Mouse (Mus musculus): ENCODE results near the gene Parp8.

Parp8 gene

GRCm38 (mm10) chr13:117028221-117028620 is 2.9 kb upstream of the Parp8 start:
- peak; percentile 83 for DNase-seq (ENCODE audit: low read depth, low spot score)
- Histone ChIP-seq H3K27me3 (ENCODE audit: control insufficient read depth, insufficient read depth, low read length, poor library complexity, severe bottlenecking) (no peaks in the 10 kb centered on the region), H3K36me3 (ENCODE audit: control insufficient read depth, insufficient read depth, low read length, poor library complexity, severe bottlenecking) (no peaks in the 10 kb centered on the region)

DNA sequence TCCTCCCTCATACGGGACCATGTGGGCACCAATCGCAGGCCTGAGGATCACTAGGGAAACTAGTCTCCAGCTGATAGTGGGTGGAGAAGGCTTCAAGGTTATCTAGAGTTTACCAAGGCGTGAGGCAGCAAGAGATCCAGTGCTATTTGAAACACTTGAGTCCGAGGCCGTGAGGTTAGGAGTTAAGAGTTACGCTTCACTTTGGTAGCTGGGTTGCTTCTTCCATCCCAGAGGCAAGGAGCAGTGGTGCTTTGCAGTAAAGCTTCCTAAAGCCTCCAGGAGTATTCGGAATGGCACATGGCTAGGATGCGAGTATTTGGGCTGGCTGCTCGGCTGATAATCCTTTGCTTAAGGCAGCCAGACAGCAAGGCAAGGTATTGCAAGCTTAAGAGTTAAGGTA is 2.0 kb upstream of the Parp8 start:
- DNase-seq (ENCODE audit: low read depth, low spot score), result no peak
- Histone ChIP-seq H3K27me3 (ENCODE audit: control insufficient read depth, insufficient read depth, low read length, poor library complexity, severe bottlenecking) (no peaks in the 10 kb centered on the region), H3K36me3 (ENCODE audit: control insufficient read depth, insufficient read depth, low read length, poor library complexity, severe bottlenecking) (no peaks in the 10 kb centered on the region)

DNA sequence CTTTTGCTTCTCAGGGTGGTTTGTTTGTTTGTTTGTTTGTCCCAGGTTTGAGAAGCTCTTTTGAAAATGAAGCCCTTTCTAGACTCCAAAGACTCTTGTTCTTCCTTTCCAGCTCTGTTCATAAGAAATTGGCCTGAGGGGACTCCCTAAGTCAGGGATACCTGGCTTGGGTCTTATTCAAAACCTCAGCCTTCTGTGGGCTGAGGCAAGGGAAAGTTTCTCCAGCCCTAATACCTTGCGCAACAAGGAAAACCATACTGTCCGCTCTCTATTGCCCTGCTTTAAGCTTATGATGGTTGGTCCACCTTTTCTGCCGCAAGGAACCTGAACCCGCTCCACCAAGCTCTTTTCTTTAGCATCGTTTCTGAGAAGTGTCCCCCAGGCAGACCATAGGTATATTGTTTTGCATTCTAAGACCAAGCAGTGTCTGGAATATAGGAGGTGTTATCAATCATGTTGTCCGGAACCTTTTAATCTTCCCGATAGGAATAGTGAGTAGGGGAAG is 991 bp upstream of the Parp8 start:
- no peak for DNase-seq (ENCODE audit: low read depth, low spot score)
- Histone ChIP-seq H3K27me3 (ENCODE audit: control insufficient read depth, insufficient read depth, low read length, poor library complexity, severe bottlenecking) (no peaks in the 10 kb centered on the region), H3K36me3 (ENCODE audit: control insufficient read depth, insufficient read depth, low read length, poor library complexity, severe bottlenecking) (no peaks in the 10 kb centered on the region)

- Histone ChIP-seq H3K27me3 (ENCODE audit: control insufficient read depth, insufficient read depth, low read length, poor library complexity, severe bottlenecking) (no peaks in the 10 kb centered on the region), H3K36me3 (ENCODE audit: control insufficient read depth, insufficient read depth, low read length, poor library complexity, severe bottlenecking) (no peaks in the 10 kb centered on the region)
- DNase-seq (ENCODE audit: low read depth, low spot score), result peak; percentile 32
Measured at GRCm38 (mm10) chr13:117024916-117025225, 466 bp downstream of the Parp8 start.

DNA sequence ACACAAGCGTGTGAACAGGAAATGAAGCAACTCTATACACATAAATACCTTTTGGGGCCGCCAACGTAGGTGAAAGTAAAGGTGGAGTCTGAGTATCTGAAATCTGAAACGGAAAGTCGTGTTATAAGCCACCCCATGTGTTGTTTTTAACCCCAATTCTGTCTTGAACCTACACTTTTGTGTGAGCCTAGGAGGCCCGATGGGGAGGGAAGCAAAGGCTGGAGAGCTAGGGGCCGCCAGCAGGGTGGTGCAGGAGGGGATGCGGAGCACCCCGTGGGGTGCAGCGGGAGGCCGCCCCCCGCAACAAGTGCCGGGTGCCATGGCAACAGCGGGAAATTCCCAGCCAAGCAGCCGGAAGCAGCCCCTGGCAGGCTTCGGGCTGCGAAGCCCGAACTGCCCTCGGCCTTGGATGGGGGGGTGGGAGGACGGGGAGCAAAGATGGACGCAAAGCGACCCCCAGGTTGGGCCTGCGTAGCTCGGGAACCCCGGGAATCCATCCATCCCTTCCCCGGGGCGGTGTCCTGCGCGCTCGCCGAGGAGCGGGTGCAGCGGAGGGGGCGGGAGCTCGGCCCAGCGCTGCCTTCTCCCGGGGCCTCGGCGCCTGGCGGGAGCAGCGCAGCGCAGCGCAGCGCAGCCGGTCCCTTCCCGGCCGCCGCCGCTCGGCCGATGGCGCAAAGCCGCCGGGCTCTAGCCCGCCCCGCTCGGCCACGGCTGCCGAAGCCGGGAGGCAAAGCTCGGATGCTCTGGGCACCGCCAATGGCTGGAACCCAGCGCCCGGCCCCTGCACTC is 1.0 kb downstream of the Parp8 start:
- Histone ChIP-seq H3K27me3 (ENCODE audit: control insufficient read depth, insufficient read depth, low read length, poor library complexity, severe bottlenecking) (no peaks in the 10 kb centered on the region), H3K36me3 (ENCODE audit: control insufficient read depth, insufficient read depth, low read length, poor library complexity, severe bottlenecking) (no peaks in the 10 kb centered on the region)
- DNase-seq (ENCODE audit: low read depth, low spot score), result peak; percentile 86

DNA sequence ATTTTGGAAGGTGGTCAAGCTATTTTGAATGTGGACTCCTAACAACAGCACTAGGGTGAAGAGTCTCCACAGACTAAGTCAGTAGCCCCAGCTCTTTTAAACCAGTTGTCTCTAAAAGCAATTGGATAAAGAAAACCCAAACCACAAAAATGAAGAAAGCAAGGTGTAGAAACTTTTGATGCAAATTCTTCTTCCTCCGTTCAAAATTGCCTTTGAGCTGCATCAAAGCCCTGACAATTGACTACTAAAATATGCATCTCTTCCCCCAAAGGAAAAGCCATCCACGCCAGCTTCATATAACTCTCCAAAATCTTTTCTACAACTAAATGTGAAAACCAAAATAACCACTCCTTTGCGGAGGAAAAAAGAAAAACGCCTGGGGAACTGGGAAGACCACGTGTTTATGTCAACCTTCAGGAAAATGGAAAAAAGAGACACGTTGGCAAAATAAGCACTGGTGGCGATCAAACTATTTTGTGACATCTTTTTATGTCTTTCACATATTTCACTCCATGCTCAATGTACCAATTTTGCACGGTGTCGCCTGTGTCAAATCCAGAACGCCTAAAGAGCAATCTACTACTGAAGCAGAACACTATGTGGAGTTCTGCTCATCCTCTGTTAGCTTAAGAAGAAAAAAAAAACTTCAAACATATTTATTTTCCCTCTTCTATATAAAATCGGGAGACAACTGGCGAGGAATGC is 1.8 kb downstream of the Parp8 start:
- DNase-seq (ENCODE audit: low read depth, low spot score), result peak; percentile 46
- no peaks in the 10 kb centered on the region for H3K36me3 ChIP-seq (ENCODE audit: control insufficient read depth, insufficient read depth, low read length, poor library complexity, severe bottlenecking)

DNA sequence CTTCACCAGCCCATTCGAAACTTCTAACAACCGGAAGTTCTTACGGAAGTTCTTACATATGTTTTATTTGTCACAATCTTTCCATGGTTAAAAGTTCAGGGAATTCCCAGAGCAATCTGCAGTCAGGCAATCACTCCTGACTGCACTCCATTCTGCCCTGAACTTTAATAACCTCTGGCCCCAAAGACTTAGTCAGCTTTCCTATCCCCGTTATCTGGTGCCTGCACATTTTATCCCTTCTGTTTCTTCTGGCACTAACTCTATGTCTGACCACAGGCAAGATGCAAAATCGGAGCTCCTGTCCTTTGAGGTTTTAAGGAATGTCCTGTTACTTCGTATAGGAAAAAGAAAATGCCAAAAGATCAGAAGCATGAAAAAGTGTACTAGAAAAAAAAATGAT is 4.7 kb downstream of the Parp8 start:
- Histone ChIP-seq H3K36me3 (ENCODE audit: control insufficient read depth, insufficient read depth, low read length, poor library complexity, severe bottlenecking) (no peaks in the 10 kb centered on the region), H3K27me3 (ENCODE audit: control insufficient read depth, insufficient read depth, low read length, poor library complexity, severe bottlenecking) (no peaks in the 10 kb centered on the region)
- DNase-seq (ENCODE audit: low read depth, low spot score), result peak; percentile 40

More for the DNA sequence above, 1.8 kb downstream of the Parp8 start:
- no peaks in the 10 kb centered on the region for H3K27me3 ChIP-seq (ENCODE audit: control insufficient read depth, insufficient read depth, low read length, poor library complexity, severe bottlenecking)

- no peak for DNase-seq (ENCODE audit: low read depth, low spot score)
- H3K27me3 ChIP-seq (ENCODE audit: control insufficient read depth, insufficient read depth, low read length, poor library complexity, severe bottlenecking), result no peaks in the 10 kb centered on the region
Measured at GRCm38 (mm10) chr13:117018676-117019075, 6.7 kb downstream of the Parp8 start.

GRCm38 (mm10) chr13:117013516-117013915 is 11.8 kb downstream of the Parp8 start:
- Histone ChIP-seq H3K27me3 (ENCODE audit: control insufficient read depth, insufficient read depth, low read length, poor library complexity, severe bottlenecking) (no peaks in the 10 kb centered on the region), H3K36me3 (ENCODE audit: control insufficient read depth, insufficient read depth, low read length, poor library complexity, severe bottlenecking) (no peaks in the 10 kb centered on the region)
- DNase-seq (ENCODE audit: low read depth, low spot score), result no peak

More at GRCm38 (mm10) chr13:117018676-117019075, 6.7 kb downstream of the Parp8 start:
- H3K36me3 ChIP-seq (ENCODE audit: control insufficient read depth, insufficient read depth, low read length, poor library complexity, severe bottlenecking), result no peaks in the 10 kb centered on the region

DNA sequence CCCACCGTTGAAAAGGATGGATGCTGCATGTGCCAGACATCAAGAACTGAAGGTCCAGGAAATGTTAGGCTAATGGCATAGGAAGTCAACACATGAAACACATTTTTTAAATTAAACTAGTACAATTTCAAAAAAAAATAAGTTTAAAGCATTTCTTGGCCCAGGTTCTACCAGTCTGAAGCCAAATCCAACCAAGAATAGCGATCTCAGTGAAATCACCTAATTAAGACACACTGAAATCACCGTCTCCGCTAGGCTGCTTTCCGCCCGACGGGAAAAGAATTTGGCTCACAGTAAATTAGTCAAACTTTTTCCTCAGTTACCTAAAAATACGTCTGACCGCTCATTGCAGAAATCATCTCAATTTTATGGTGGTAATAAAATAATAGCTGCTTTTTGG is 13.3 kb downstream of the Parp8 start:
- DNase-seq (ENCODE audit: low read depth, low spot score), result no peak
- Histone ChIP-seq H3K36me3 (ENCODE audit: control insufficient read depth, insufficient read depth, low read length, poor library complexity, severe bottlenecking) (no peaks in the 10 kb centered on the region), H3K27me3 (ENCODE audit: control insufficient read depth, insufficient read depth, low read length, poor library complexity, severe bottlenecking) (no peaks in the 10 kb centered on the region)

DNA sequence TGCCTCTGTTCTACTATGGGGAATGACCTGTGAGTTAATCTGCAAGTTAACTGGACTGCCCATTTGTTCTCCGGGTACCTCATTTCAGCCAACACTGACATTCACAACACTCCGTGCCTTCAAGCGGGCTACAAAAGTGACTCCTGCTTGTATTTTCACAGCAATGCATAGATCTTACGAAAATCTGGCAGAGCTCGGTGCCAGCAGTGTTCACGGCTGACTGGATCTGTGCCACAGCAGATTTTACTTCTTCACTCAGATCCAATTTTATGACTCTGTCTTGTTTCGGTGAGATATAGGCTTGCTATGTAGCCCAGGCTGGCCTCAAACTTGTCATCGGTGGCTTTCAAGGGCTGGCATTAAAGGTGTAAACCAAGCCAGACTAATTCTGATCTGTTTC is 15.2 kb downstream of the Parp8 start:
- no peaks in the 10 kb centered on the region for H3K27me3 ChIP-seq (ENCODE audit: control insufficient read depth, insufficient read depth, low read length, poor library complexity, severe bottlenecking)
- DNase-seq (ENCODE audit: low read depth, low spot score), result no peak
- no peaks in the 10 kb centered on the region for H3K36me3 ChIP-seq (ENCODE audit: control insufficient read depth, insufficient read depth, low read length, poor library complexity, severe bottlenecking)

DNA sequence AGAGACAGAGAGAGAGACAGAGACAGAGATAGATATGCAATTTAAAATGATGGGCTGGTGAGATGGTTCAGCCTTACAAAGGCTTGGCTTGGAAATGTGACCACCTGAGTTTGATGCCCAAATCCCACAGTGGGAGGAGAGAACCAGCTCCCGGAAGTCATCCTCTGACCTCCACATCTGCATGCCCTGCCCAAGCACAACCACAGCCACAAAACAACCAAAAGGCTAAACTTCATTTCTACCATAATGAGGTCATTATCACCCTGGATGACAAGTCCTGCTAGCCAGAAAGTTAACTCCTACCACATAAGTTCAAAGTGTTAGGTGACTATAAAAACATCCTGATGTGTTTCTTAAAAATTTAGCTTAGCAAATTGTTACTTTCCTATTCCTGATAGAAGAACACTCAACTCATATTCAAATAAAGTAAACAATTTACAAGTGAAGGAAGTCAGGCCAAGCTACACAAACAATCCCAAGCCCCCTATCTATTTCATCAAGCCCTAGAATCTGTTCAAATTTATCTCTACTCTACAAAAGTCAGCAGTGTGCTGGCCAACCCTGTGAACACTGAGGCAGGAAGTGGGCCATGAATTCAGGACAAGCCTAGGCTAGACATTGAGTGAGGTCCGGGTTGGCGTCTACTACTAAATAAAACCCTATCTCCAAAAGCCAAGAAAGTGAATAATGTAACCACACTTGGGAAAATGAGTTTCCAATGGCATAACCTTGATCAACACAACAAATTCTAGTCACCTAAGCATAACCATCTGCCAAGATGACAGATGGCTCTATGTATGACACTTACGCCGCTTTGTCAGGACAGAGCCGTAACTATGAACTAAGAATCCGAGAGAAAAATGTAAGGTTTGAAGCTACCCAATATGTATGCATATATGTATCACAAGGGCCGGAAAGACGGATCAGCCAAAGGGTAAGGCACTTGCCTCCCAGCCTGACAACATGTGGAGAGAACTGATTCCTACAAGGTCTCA is 17.0 kb downstream of the Parp8 start:
- no peaks in the 10 kb centered on the region for H3K27me3 ChIP-seq (ENCODE audit: control insufficient read depth, insufficient read depth, low read length, poor library complexity, severe bottlenecking)
- no peaks in the 10 kb centered on the region for H3K36me3 ChIP-seq (ENCODE audit: control insufficient read depth, insufficient read depth, low read length, poor library complexity, severe bottlenecking)
- DNase-seq (ENCODE audit: low read depth, low spot score), result no peak

DNA sequence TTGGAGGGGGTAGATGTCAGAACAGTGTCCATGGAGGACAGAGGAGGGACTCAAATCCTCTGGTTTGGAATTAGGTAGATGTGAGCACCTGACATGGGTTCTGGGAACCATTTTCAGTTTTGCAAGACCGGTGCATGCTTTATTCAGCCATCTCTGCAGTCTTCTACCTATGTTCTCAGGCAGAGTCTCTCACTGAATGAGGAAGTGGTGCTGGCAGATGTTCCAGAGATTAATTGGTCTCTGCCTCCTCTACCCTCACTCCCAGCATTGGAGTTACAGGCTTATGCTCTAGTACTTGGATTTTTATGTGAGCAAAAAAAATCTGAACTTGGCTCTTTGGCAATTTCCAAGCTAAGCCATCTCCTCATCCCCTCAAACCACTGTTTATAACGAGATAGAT is 17.8 kb downstream of the Parp8 start:
- DNase-seq (ENCODE audit: low read depth, low spot score), result no peak
- Histone ChIP-seq H3K27me3 (ENCODE audit: control insufficient read depth, insufficient read depth, low read length, poor library complexity, severe bottlenecking) (no peaks in the 10 kb centered on the region), H3K36me3 (ENCODE audit: control insufficient read depth, insufficient read depth, low read length, poor library complexity, severe bottlenecking) (no peaks in the 10 kb centered on the region)

GRCm38 (mm10) chr13:117006638-117007037 is 18.7 kb downstream of the Parp8 start:
- no peaks in the 10 kb centered on the region for H3K27me3 ChIP-seq (ENCODE audit: control insufficient read depth, insufficient read depth, low read length, poor library complexity, severe bottlenecking)

More at GRCm38 (mm10) chr13:117006638-117007037, 18.7 kb downstream of the Parp8 start:
- no peak for DNase-seq (ENCODE audit: low read depth, low spot score)
- no peaks in the 10 kb centered on the region for H3K36me3 ChIP-seq (ENCODE audit: control insufficient read depth, insufficient read depth, low read length, poor library complexity, severe bottlenecking)

Measured in splenic B cell, adult 2 months (primary cell).